Mouse (Mus musculus) lung, postnatal 0 days (tissue): ENCODE measurements around the gene Gse1.

Source experiments
- CTCF ChIP-seq: IDR thresholded peaks from 2 replicates; pipeline ENCODE4 v1.5.1; 2016; ENCODE audit warnings: antibody characterized with exemption, mild to moderate bottlenecking
- EP300 ChIP-seq: IDR thresholded peaks from 2 replicates; pipeline ENCODE4 v1.6.1; 2016; ENCODE audit warnings: antibody characterized with exemption, mild to moderate bottlenecking, control low read depth

- TF ChIP-seq CTCF (no peak), EP300 (no peak)
Observed at GRCm38 (mm10) chr8:120419675-120420074, 191.4 kb downstream of the Gse1 start.
